Mouse (Mus musculus): ENCODE measurements around the gene Nckap5l. TPM values are rescaled to one million over a fixed set of nuclear protein-coding genes. Genes with fewer than 3 reads are reported as not detected.
"Not testable (repeated sequence)": the region's sequence is repeated elsewhere in the genome, so short reads cannot be mapped to it uniquely, and the experiment has no call there.

Nckap5l gene
- polyA plus RNA-seq, 1 experiment = 18.6 TPM

DNA sequence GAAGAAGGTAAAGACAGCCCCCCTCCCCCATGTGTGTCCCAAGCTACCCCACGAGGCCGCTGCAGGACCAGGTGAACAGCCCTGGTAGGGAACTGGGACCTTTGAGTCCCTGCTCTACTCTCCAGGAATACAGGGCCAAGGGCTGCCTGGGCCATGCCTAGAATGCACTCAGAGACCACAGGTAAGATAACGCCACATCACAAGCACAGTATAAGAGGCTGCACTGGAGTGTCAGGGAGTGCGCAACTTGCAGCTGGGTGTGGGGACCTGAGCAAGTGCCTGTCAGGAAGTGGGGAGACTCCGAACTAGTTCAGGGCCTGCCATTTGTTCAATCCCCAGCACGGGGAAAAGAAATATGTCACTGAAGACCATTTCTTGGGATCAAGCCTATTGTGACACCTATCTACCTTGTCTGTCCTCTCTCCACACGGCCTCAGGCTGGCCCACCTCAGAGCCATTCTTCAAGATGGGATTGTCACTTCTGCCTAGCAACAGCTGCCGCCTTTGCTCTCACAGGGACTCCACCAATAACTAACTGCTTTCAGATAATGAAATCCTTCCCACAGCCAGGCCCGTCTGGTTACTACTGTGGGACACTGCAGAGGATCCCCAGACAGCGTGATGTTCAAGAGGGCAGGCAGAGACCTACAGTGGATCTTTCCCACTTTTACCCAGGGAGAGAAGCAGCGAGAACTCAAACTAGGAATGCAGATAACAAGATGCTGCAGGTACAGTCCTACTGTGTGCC is 4.2 kb downstream of the Nckap5l start:
- Histone ChIP-seq H3K4me1 (ENCODE audit: control insufficient read depth, insufficient read depth, low read length) (no peaks in the 10 kb centered on the region), H3K27ac (ENCODE audit: insufficient read depth, low read length) (no peak overlapping the region), H3K4me3 (ENCODE audit: insufficient read depth, low read length) (no peak overlapping the region)
- TF ChIP-seq CTCF (IDR thresholded peaks at IDR 0.05; ENCODE audit: borderline replicate concordance, insufficient read depth, low read length) = no peak
- no peak for TF ChIP-seq POLR2A (IDR thresholded peaks at IDR 0.05; ENCODE audit: low read depth, low read length)

DNA sequence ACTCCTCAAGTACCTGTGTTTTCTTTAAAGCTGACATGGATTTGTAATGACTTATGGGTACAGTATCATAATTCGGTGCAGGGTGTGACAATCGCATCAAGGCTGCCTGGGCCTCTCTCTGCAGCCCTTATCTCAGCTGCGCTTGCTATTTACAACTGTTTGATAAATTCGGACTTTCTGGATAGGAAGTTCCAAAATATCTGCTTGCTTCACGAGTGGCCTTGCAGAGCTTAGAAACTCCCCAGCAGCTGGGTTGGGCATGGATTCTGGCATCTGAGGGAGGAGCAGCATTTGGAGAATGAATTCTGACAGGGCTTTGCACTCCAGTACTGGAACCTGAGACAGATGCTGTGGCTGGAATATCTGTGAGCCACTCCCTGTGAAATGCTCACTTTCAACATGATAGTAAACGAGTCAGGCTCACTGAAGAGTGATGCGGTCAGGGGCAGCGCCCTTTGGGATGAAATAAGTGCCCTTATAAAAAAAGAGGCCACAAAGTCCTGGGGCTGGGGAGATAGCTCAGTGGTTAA is 7.7 kb downstream of the Nckap5l start:
- TF ChIP-seq POLR2A (IDR thresholded peaks at IDR 0.05; ENCODE audit: low read depth, low read length) (no peak), CTCF (IDR thresholded peaks at IDR 0.05; ENCODE audit: borderline replicate concordance, insufficient read depth, low read length) (no peak)
- Histone ChIP-seq H3K27ac (ENCODE audit: insufficient read depth, low read length) (no peak overlapping the region), H3K4me3 (ENCODE audit: insufficient read depth, low read length) (no peak overlapping the region), H3K4me1 (ENCODE audit: control insufficient read depth, insufficient read depth, low read length) (no peaks in the 10 kb centered on the region)

DNA sequence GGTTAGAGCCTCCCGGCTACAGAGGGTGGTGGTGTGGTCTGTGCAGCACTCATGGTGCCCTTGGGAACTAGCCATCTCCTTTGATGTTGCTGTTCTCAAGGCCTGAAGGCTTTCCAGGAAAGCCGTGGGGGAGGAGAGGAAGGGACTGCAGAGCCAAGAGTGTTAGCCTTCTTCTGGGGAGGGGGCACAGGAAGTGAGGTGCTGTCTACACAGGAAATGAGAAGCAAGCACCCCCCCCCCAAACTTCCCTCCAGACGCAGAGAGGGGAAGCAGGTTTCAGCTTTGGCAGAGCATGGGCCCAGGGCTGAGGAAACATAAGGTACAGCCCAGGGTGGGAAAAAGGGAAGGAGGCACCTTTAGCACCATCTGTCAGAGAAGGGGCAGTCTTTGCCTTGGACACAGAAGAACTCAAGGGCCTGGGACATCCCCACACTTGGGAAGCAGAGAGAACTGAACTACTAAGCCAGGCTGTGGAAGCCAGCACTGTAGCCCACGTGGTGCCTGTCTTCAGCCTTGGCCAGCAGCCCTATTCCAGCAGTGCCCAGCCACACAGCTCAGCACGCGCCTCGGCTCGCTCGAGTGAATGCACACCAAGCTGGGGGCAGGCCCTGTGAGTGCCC is 8.3 kb downstream of the Nckap5l start:
- no peak overlapping the region for H3K4me3 ChIP-seq (ENCODE audit: insufficient read depth, low read length)
- H3K27ac ChIP-seq (ENCODE audit: insufficient read depth, low read length) = no peak overlapping the region
- TF ChIP-seq CTCF (IDR thresholded peaks at IDR 0.05; ENCODE audit: borderline replicate concordance, insufficient read depth, low read length) = no peak
- no peak for TF ChIP-seq POLR2A (IDR thresholded peaks at IDR 0.05; ENCODE audit: low read depth, low read length)

DNA sequence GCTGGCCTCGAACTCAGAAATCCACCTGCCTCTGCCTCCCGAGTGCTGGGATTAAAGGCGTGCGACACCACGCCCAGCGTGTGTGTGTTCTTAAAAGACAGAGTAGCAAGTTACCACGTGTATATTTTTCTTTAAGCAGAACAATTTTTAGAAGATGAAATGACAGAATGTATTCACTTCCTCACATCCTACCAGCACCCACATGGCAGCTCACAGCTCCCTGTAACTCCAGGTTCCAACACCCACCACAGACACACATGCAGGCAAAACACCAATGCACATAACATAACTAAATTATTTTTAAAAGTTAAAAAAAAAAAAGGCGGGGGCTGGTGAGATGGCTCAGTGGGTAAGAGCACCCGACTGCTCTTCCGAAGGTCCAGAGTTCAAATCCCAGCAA is 11.4 kb downstream of the Nckap5l start:
- not testable (repeated sequence) for H3K4me3 ChIP-seq (ENCODE audit: insufficient read depth, low read length); H3K27ac ChIP-seq (ENCODE audit: insufficient read depth, low read length); H3K4me1 ChIP-seq (ENCODE audit: control insufficient read depth, insufficient read depth, low read length)

More for the DNA sequence above, 8.3 kb downstream of the Nckap5l start:
- no peaks in the 10 kb centered on the region for H3K4me1 ChIP-seq (ENCODE audit: control insufficient read depth, insufficient read depth, low read length)

GRCm38 (mm10) chr15:99445567-99445966 is 12.0 kb downstream of the Nckap5l start:
- no peak overlapping the region for H3K27ac ChIP-seq (ENCODE audit: insufficient read depth, low read length)
- TF ChIP-seq POLR2A (IDR thresholded peaks at IDR 0.05; ENCODE audit: low read depth, low read length) (no peak), CTCF (IDR thresholded peaks at IDR 0.05; ENCODE audit: borderline replicate concordance, insufficient read depth, low read length) (no peak)
- no peak overlapping the region for H3K4me3 ChIP-seq (ENCODE audit: insufficient read depth, low read length)
- H3K4me1 ChIP-seq (ENCODE audit: control insufficient read depth, insufficient read depth, low read length) = no peaks in the 10 kb centered on the region

GRCm38 (mm10) chr15:99442358-99442757 is 15.2 kb downstream of the Nckap5l start:
- TF ChIP-seq CTCF (IDR thresholded peaks at IDR 0.05; ENCODE audit: borderline replicate concordance, insufficient read depth, low read length) = no peak
- TF ChIP-seq POLR2A (IDR thresholded peaks at IDR 0.05; ENCODE audit: low read depth, low read length) = no peak
- Histone ChIP-seq H3K4me3 (ENCODE audit: insufficient read depth, low read length) (no peak overlapping the region), H3K4me1 (ENCODE audit: control insufficient read depth, insufficient read depth, low read length) (peaks cover 13% of the 10 kb centered on the region), H3K27ac (ENCODE audit: insufficient read depth, low read length) (no peak overlapping the region)

DNA sequence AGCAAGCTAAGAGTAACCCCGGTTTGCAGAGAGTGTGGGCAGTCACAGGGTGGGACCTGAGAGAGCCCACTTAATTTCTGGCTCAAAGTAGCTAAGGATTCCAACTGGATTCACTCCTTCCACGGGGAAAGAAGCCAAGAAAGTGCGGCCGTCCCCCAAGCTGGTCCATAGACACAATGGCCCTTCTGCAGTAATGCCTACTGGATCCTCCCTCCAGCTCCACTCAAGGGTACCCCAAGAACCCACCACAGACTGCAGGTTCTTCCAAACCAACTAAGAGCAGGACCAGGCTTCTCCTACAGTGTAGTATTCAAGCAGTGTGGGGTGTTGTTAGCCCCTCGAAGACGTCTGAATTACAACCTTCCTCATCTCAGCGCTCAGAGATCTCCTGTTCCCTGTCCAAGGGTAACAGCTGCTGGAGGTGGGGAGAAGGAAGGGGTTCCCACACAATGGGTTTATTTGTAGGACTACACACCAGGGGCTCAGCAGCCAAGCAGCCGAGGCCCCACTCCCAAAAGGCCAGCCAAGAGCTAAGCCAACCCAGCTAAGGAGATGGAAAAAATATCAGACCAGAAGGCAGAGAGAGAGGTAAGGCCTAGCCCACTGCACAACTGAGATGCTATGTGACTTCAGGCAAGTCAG is 16.6 kb downstream of the Nckap5l start:
- TF ChIP-seq POLR2A (IDR thresholded peaks at IDR 0.05; ENCODE audit: low read depth, low read length) (no peak), CTCF (IDR thresholded peaks at IDR 0.05; ENCODE audit: borderline replicate concordance, insufficient read depth, low read length) (no peak)
- H3K4me3 ChIP-seq (ENCODE audit: insufficient read depth, low read length) = no peak overlapping the region
- H3K27ac ChIP-seq (ENCODE audit: insufficient read depth, low read length) = no peak overlapping the region
- H3K4me1 ChIP-seq (ENCODE audit: control insufficient read depth, insufficient read depth, low read length) = peaks cover 13% of the 10 kb centered on the region

- H3K4me1 ChIP-seq (ENCODE audit: control insufficient read depth, insufficient read depth, low read length) = peaks cover 13% of the 10 kb centered on the region
Observed at GRCm38 (mm10) chr15:99440112-99440815, 17.3 kb downstream of the Nckap5l start.

GRCm38 (mm10) chr15:99438966-99439698 is 18.4 kb downstream of the Nckap5l start:
- H3K27ac ChIP-seq (ENCODE audit: insufficient read depth, low read length) = peak overlapping the region; percentile 3
- H3K4me1 ChIP-seq (ENCODE audit: control insufficient read depth, insufficient read depth, low read length) = peaks cover 13% of the 10 kb centered on the region
- no peak for TF ChIP-seq CTCF (IDR thresholded peaks at IDR 0.05; ENCODE audit: borderline replicate concordance, insufficient read depth, low read length)
- no peak for TF ChIP-seq POLR2A (IDR thresholded peaks at IDR 0.05; ENCODE audit: low read depth, low read length)
- no peak overlapping the region for H3K4me3 ChIP-seq (ENCODE audit: insufficient read depth, low read length)

More at GRCm38 (mm10) chr15:99440112-99440815, 17.3 kb downstream of the Nckap5l start:
- Histone ChIP-seq H3K4me3 (ENCODE audit: insufficient read depth, low read length) (no peak overlapping the region), H3K27ac (ENCODE audit: insufficient read depth, low read length) (no peak overlapping the region)
- TF ChIP-seq POLR2A (IDR thresholded peaks at IDR 0.05; ENCODE audit: low read depth, low read length) (no peak), CTCF (IDR thresholded peaks at IDR 0.05; ENCODE audit: borderline replicate concordance, insufficient read depth, low read length) (no peak)
